Mouse (Mus musculus): ENCODE results near the gene Tuba4a. TPM values are rescaled to one million over a fixed set of nuclear protein-coding genes. Genes with fewer than 3 reads are reported as not detected.

Tuba4a gene
- total RNA-seq, 2 experiments from 2014 or later, result 486 to 515 TPM

DNA sequence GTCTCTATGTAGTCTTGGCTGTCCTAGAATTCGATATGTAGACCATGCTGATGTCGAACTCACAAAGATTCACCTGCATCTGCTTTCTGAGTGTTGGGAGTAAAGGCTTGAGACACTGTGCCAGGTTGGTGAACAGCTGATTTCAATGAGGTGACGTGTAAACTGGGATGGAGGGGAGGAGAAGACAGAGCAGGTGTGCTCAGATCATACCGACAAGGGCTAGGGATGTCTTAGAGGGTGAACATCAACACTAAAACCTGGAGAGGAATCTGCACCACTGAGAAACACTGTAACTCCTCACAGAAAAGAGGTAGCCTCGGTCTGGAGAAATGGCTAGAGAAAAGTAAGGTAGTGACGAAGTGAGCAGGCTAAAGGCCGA, 51.6 kb downstream of the Tuba4a start:
- DNase-seq (ENCODE audit: low spot score in 2 of 2), result no peak

Small RNA genes lying within 50 kb of the gene (microRNA-seq; reads per million reads assigned to microRNA genes)
- not detected for gene Gm27943

Other genes with a start within 250 kb of the Tuba4a start
- gene Nhej1, start 94.7 kb downstream of the Tuba4a start, total RNA-seq (2021), result 1 to 10 TPM; 3.5 to 5.3 TPM
- gene Slc23a3, start 86.0 kb downstream of the Tuba4a start, total RNA-seq (2021), result under 1 TPM; 0.16 to 0.39 TPM
- gene Cnppd1, start 77.2 kb downstream of the Tuba4a start, total RNA-seq (2021), result 10 to 100 TPM; 29.1 to 29.7 TPM
- gene Retreg2, start 77.1 kb downstream of the Tuba4a start, total RNA-seq (2021), result 10 to 100 TPM; 31.3 to 31.5 TPM
- gene Zfand2b, start 51.2 kb downstream of the Tuba4a start, total RNA-seq (2021), result 10 to 100 TPM; 15.6 to 17.5 TPM
- 10 to 100 TPM; 29.8 to 31.8 TPM for gene Abcb6, start 39.5 kb downstream of the Tuba4a start, total RNA-seq (2021)
- 10 to 100 TPM in 1 of 2 experiments, 1 to 10 TPM in 1; 9.4 to 12.7 TPM for gene Ankzf1, start 27.7 kb downstream of the Tuba4a start, total RNA-seq (2021)
- gene Atg9a, start 27.7 kb downstream of the Tuba4a start, total RNA-seq (2021), result 10 to 100 TPM; 47.0 to 51.4 TPM
- gene Glb1l, start 9.1 kb downstream of the Tuba4a start, total RNA-seq (2021), result 10 to 100 TPM; 10.5 to 11.9 TPM
- 10 to 100 TPM; 47.4 to 49.0 TPM for gene Stk16, start 9.0 kb downstream of the Tuba4a start, total RNA-seq (2021)
- gene A630095N17Rik, start 12.2 kb upstream of the Tuba4a start, total RNA-seq (2021), result not detected
- 10 to 100 TPM; 41.5 to 48.8 TPM for gene Dnajb2, start 16.5 kb upstream of the Tuba4a start, total RNA-seq (2021)
- under 1 TPM; 0.07 to 0.23 TPM for gene Ptprn, start 44.6 kb upstream of the Tuba4a start, total RNA-seq (2021)
- gene Resp18, start 58.5 kb upstream of the Tuba4a start, total RNA-seq (2021), result not detected
- gene Dnpep, start 98.1 kb upstream of the Tuba4a start, total RNA-seq (2021), result 10 to 100 TPM; 65.0 to 70.5 TPM
- 1,000 to 10,000 TPM; 1,760 to 1,859 TPM for gene Des, start 140.5 kb upstream of the Tuba4a start, total RNA-seq (2021)
- 100 to 1,000 TPM; 156 to 170 TPM for gene Speg, start 155.4 kb upstream of the Tuba4a start, total RNA-seq (2021)
- 10 to 100 TPM; 43.5 to 49.3 TPM for gene Gmppa, start 216.1 kb upstream of the Tuba4a start, total RNA-seq (2021)
- gene Asic4, start 230.6 kb upstream of the Tuba4a start, total RNA-seq (2021), result under 1 TPM in 1 of 2 experiments, not detected in 1; 0.13 TPM

Data from gastrocnemius, postnatal 4 days (tissue).